Mouse (Mus musculus): Measurements from ENCODE around the gene C87436. TPM values are rescaled to one million over a fixed set of nuclear protein-coding genes. Genes with fewer than 3 reads are reported as not detected.
A peak's percentile ranks its signal among the peaks of the same experiment; 100 is the strongest.

C87436 gene
- total RNA-seq (2015; ENCODE audit: low replicate concordance), result 20.5 and 22.6 TPM in 2 replicates
- total RNA-seq (2017; ENCODE audit: low replicate concordance), result 7.1 and 8.0 TPM in 2 replicates

DNA sequence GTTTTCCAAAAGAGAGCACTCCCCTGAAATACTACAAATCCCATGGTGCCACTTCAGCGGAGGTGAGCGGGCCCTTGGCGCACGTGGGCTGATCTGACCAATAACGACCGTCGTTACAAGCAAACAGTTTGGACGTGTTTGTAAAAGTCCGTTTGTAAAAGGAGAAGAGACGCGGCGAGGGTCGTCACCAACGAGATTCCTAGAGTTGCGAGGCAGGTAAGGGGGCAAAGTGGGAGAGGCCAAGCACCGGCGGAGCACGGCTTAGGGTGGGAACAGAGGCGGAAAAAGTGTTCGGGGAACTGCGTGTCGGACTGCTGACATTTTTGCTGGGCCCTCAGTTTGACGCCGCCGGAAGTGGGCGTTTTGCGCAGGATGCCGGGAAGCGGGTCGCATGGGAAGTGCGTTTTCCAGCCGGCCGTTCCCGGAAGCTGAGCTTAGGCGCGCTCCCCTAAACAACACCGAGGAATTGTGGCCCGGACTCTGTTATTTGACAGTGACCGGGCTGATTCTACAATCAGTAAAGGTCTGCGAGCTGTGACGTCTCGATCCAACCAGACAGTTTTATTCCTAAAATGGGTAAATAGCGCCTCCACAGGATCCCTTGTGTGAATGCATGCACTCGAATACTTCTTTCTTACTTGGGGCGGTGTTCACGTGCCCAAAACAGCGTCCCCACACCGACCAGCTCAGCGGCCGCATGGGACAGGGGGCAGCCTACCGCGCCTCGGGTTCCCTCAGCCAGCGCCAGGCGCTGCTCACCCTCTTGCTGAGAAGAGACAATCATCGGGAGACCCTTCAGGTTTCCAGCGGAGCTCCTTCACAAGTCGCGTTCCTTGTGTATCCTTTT, at the start of gene C87436:
TSS of gene C87436 (plus strand) at position 103 of the 847 bp plus-strand sequence.
- peak; percentile 90 for ATAC-seq (replicated peaks; ENCODE audit: low FRiP score, poor library complexity, severe bottlenecking)

DNA sequence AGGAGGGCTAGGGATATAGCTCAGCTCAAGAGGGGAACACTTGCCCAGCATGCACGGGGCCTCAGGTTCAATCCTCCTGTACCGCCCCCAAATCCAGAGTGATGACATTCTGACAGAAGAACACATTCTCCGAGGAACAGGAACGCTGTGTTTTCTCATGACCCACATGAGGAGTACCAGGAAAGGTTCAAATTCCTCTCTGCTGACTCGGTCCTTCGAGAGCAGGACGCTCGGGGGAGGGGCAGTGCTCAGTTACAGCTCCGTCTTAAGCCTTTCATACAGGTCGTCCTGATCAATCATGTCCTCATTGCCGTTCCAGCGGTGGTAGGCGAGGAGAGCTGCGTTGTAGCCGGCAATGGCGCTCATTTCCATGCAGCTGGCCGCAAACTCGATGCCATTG, 49.7 kb upstream of the C87436 start:
- no peak for ATAC-seq (replicated peaks; ENCODE audit: low FRiP score, poor library complexity, severe bottlenecking)

DNA sequence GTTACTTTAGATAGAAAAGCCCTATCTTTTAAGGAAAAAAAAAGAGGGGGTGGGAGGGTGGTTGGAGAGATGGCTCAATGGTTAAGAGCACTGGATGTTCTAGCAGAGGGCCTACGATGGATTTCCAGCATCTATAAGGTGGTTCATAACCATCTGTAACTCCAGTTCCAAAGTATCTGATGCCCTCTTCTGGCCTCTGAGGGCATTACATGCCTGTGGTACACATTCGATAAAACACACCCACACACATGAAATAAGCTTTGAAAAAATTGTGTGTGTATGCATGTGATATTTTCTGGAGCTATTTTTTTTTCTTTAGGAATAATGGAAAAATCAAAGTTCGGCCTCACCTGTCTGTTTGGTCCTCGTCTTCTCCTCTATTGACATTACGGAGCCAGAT, 46.8 kb upstream of the C87436 start:
- no peak for ATAC-seq (replicated peaks; ENCODE audit: low FRiP score, poor library complexity, severe bottlenecking)

DNA sequence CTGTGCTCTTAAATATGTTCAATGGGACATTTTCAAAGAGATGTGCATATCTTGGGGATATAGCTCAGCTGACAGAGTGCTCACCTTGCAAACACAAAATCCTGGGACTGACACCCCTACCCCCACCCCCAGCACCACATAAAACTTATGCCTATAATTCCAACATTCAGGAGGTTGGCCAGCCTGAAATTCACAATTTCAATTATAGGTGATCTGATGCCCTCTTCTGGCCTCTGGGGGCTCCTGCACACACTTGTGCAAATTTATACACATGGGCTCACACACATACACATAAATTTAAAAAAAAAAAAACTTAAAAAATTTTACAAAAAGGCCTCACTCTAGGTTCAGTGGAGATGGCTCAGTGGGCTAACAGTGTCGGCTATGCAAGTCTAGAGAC, 45.0 kb upstream of the C87436 start:
- no peak for ATAC-seq (replicated peaks; ENCODE audit: low FRiP score, poor library complexity, severe bottlenecking)

DNA sequence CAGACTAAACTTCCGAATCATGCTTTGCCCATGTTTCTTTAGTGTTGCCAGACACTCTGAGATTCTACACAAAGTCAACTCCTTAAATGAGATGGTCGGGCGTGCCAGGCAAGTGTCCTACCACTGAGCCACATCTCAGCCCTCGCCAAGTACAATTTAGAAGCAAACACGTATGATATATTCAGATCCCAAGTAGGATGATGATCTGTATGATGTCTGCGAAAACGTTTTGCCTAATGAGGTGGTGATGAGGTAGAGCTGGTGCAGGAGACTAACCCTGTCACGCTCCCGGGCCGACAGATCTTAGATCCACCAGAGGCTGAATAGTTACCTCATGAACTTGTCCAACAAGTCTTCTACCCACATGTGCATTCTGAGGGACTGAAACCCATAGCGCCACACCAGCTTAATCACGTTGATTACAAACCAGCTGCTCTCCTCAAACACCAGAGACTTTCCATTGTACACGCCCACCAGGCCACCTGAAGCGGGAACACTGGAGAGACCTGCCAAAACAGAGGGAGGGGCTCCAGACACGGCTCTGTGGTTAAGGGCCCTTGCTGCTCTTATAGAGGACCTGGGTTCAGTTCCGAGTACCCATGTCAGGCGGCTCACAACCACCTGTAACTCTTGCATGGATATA, 44.0 kb upstream of the C87436 start:
- no peak for ATAC-seq (replicated peaks; ENCODE audit: low FRiP score, poor library complexity, severe bottlenecking)

DNA sequence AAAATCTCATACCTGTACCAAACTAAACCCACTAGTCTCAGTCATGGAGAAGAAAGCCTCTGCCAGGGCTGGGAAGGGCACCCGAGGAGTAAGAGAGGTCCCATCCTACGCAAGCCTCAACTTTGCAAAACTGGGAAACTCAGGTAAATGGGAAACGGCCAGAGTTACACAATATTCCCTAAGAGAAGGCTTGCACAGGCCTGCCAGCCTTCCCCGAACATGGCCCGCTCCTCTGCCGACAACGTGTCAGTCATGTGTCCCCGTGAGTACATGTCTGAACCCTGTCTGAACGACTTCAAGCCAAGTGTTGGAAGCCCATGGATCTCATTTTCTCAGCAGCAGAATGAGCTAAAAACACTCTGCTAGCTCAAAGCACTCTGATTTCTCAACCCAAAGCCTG, 43.2 kb upstream of the C87436 start:
- no peak for ATAC-seq (replicated peaks; ENCODE audit: low FRiP score, poor library complexity, severe bottlenecking)

DNA sequence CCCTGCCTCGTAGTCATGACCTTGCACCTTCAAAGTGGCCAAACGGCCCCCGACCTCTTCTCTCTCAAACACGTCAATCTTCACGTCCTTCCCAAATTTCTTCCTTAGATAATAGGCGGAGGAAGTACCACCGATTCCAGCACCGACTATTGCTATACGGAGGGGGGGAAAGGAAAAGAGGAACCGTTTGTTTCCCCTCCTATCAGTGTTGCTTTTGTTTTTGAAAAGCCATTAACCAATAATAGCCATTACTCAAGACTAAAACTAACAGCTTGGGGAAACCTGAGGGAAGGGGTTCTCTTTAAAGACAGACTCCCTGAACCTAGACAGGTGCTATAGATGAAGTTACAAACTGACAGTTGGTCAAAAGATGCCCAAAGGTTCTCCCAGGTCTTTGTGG, 42.2 kb upstream of the C87436 start:
- no peak for ATAC-seq (replicated peaks; ENCODE audit: low FRiP score, poor library complexity, severe bottlenecking)

DNA sequence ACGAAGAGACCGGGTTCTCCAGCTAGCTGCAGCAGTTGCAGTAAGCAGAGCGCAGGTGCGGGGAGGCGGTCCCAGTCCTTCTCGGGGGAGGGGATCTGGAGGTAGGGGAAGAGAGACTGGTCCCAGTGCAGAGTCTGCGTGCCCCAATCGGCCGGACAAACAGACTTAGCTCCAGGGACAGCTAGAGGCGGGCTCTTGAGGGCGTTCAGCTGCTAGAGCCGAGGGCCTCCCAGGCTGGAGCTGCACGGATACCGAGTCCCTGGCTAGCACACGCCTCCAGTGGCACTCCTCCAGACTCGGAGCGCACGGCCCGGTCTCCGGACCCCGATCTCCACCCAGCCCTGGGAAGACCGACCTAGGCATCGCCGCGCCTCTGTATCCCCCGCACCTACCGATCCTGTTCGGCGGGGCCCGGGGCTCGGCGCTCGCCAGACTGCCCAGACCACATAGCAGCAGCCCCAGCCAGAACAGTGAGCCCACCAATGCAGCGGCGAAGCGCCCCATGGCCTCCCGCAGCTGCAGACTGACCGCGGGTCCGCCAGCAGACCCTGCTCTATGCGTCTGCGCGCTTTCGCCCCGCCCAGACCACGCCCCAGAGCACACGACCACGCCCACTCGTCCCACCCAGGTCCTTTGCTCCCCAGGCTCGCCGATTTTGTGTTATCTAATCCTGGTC, 41.5 kb upstream of the C87436 start, which contains the start of gene Pcyox1:
TSS of gene Pcyox1 (minus strand) at position 574 of the 676 bp plus-strand sequence.
- peak; percentile 80 for ATAC-seq (replicated peaks; ENCODE audit: low FRiP score, poor library complexity, severe bottlenecking)

DNA sequence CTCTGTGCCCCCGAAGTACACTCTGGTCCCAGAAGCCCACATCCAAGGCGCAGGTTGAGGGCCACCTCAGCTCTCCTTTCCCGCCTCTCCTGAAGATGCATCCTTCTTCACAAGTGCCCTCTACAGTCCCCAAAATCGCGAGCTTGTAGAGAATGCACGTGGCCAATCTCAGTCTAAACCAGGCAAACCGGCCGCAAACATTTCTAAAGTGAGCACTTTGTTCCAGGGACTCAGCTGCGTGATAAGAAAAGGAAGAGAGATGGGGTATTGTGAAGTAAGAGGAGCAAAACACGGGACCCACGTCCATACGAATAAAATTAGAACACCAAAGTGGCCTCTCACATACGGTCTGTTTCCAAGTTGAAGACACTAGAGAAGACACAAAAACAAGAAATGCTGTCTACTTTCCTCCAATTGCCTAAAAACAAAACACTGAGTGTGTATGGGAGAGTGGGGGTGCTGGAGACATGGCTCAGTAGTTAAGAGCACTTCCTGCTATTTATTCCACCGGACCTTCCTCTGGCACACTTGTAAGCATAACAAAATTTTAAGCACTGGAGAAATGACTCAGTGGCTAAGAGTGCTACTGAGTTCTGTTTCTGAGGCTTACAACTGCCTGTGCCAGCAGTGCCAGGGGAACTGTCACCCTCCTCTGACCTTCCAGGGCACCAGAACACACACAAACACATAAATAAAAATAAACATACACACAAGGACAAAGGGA, 40.8 kb upstream of the C87436 start:
- no peak for ATAC-seq (replicated peaks; ENCODE audit: low FRiP score, poor library complexity, severe bottlenecking)

DNA sequence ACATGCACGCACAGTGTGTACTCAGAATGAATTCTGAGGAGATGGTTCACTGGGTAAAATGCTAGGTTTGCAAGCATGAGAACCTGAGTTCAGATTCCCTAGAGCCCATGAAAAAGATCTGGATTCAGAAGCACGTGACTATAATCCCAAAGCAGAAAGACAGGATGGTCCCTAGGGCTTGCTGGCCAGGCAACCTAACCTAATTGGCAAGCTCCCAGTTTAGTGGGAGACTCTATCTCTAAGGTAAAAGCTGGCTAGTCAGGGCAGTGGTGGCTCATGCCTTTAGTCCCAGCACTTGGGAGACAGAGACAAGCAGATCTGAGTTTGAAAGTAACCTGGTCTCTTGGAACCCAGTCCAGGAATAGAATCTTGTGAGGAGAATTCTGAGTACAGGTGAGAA, 39.2 kb upstream of the C87436 start:
- no peak for ATAC-seq (replicated peaks; ENCODE audit: low FRiP score, poor library complexity, severe bottlenecking)

DNA sequence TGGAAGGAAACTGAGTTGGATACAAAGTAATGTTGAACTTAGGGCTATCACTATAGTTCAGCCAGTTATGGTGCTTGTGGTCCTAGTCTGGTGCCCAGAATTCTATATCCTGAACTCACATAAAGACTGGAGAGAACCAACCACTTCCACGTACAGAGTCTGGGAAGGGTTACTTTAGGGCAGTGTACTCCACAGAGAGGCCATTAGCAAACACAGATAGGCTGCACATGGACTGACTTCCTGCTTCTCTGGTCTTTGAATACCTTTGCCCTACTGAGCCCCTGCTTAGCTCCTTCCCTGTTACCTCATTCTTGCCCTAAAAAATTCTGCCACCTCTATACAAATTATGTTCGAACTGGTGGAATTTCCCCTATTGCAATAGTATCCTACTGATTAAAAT, 38.2 kb upstream of the C87436 start:
- ATAC-seq (replicated peaks; ENCODE audit: low FRiP score, poor library complexity, severe bottlenecking), result no peak

DNA sequence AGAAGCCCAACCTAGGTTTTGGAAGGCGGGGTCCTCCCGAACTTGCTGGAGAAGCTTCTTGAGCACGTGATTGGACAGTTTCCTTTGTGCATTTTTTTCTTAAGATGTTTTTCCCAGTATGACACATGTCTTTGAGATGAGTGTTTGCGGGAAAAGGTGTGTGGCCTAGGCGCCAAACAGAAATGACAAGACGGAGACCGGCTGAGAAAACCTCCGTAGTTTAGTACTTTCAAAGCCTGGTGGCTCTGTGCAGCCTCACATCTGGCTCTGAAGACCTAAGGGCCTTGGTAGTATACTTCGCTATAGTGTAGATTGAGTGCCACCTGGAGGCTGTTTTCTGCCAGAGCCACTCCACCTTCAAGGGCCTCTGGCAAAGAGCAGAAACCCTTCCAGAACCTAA, 37.2 kb upstream of the C87436 start:
- 0 out of 2 replicates have a peak, but pooled peaks have one; percentile 23 for ATAC-seq (replicated peaks; ENCODE audit: low FRiP score, poor library complexity, severe bottlenecking)

DNA sequence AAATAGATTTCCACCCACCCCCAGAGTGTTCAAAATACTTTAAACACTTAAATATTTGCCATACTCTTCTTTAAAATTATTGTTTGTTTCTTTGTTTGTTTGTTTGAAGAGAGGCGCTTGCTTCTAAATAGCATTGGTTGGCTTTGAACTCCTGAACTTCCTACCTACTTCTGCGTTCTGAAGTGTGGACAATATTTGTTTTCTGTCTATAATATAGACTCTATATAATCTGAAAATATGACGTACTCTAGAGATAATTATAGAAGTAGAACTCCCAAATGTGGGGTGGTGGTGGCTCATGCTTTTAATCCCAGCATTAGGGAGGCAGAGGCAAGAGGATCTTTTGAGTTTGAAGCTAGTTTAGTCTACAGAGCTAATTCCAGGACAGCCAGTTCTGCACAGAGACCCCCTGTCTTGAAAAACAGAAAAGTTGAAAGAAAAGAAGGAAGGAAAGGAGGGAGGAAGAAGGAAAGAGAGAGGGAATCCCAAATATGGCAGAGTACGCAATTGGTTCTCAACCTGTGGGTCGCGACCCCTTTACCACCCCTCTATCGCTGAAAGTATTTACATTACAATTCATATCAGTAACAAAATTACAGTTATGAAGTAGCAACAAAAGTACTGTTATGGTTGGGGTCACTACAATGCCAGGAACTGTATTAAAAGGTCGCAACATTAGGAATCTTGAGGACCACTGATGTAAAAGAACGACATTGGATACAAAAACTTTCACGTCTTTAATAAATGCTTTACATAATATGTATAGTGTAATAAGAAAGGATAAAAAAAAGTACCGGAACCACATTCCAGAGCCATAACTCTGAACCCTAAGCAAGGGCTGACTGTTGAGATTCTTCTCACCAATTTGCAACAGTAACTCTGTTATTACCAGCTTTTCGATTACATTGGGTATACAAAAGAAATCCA, 35.2 kb upstream of the C87436 start:
- no peak for ATAC-seq (replicated peaks; ENCODE audit: low FRiP score, poor library complexity, severe bottlenecking)

DNA sequence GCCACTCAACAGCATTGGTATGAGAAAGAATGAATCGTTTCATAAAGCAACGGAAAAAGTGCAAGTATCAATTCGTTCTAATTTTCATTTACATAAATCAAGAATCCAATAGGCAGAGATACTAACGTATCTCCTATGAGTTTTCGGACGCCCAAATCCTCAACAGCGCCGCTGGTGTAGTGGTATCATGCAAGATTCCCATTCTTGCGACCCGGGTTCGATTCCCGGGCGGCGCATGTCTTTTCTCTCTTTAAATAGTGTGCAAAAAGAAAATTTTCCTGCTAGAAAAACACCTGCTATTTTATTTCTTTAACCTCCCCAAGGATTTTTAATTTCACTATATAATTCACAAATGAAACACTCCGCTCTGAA, 34.5 kb upstream of the C87436 start:
- peak; percentile 69 for ATAC-seq (replicated peaks; ENCODE audit: low FRiP score, poor library complexity, severe bottlenecking)

DNA sequence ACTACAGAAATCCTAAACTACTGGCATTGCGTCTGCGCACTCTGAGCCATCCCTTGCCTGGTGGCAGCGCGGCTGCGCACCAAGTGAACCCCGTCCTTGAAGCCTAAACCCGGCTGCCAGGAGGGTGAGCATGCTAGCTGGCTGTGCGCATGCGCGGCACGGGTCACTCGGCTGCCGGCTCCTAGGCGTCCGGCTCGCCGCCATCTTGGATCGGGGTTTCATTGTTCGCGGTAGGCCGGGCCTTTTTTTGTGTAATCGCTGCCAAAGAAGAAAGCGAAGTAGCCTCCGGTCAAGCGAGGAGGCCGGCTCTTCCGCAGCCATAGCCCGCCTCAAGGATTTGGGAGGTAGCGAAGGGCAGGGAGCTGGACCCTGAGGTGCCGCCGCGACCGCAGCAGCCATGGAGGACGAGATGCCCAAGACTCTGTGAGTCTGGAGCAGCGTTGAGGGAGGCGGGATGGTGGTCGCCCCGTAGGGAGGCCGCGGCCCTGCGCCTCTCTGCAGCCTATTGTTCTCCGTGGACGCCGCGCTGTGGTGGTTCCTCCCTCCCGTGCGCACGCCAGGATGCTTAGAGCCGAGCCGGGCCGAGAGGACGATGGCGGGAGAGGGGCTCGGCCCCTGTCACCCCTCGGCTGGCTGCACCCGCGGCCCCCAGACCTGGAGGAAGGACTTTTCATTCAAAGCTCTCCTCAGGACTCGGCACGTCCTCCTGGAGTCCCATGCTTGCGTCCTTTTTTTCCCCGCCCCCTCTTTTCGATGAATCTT, 33.9 kb upstream of the C87436 start, which contains the start of gene Tia1:
TSS of gene Tia1 (plus strand) at position 120 of the 762 bp plus-strand sequence.
- peak; percentile 96 for ATAC-seq (replicated peaks; ENCODE audit: low FRiP score, poor library complexity, severe bottlenecking)

DNA sequence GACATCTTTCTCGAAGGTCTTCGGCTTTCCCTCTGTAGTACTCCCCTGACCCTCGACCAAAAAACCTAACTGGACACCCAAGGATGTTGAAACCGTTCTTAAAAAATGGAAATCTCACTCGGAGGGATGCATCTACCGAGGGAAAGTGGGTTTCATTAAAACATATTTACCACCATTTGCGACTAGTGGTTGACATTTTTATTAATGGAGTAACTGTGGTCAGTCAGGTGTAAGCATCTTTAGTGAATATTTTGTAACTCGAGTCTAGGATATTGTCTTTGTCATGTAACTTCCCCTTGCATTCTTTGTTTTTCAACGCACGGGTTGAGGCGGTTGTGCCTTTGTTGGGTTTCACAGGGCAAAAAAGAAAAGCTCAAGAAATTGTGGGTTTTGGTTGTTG, 33.2 kb upstream of the C87436 start:
- ATAC-seq (replicated peaks; ENCODE audit: low FRiP score, poor library complexity, severe bottlenecking), result no peak

DNA sequence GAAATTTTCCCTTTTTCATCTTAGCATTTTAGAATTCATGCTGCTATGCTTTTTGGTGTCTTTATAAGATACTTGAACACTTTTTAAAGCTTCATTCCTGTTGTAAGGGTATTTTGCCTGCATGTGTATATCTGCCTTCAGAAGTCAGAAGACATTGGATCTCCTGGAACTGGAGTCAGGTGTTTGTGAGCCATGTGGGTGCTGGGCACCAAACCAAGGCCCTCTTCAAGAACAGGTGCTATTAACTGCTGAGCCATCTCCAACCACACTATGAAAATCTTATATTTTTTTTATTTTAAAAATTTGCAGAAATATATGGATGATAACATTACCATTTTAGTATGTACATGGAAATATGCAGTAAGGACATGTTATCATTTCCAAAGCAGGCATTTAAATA, 31.9 kb upstream of the C87436 start:
- no peak for ATAC-seq (replicated peaks; ENCODE audit: low FRiP score, poor library complexity, severe bottlenecking)

DNA sequence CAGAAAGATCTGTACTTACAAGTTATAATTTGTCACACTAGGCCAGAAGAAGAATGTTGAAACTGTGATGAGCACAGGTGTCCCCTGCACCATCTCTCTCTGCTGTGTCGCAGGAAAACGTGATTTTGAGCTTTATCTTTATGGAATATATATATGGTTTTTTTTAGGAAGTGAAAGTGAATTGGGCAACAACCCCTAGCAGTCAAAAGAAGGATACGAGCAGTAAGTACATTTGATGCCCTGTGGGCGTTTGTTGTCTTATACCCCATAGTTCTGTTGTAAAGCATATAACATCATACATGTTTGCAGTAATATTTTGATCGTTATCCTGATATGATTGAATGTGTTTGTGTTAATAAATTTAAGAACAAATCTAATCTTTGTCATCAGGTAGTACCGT, 19.5 kb upstream of the C87436 start:
- ATAC-seq (replicated peaks; ENCODE audit: low FRiP score, poor library complexity, severe bottlenecking), result no peak
